Mouse (Mus musculus) kidney, embryonic 16.5 days (tissue): ENCODE data around the gene Gm42906. TPM values are rescaled to one million over a fixed set of nuclear protein-coding genes. Genes with fewer than 3 reads are reported as not detected.
A peak's percentile ranks its signal among the peaks of the same experiment; 100 is the strongest.

Experiments used
- ATAC-seq: fragments of 200-750 bp; cut with Nextera tagmentation; 2 replicates; pipeline ENCODE4 v1.8.0; 2017; ENCODE audit warnings: moderate TSS enrichment; ENCODE audit not compliant: low FRiP score, low TSS enrichment
- H3K27ac ChIP-seq: fragments of 300-500 bp; sonication (generic); 2 replicates; pipeline ENCODE4 v1.5.1; 2014; ENCODE audit warnings: low read length
- H3K27me3 ChIP-seq: fragments of 300-500 bp; sonication (generic); 2 replicates; pipeline ENCODE4 v1.6.1; 2014; ENCODE audit warnings: low read length, control low read depth, mixed read lengths; ENCODE audit not compliant: insufficient read depth
- H3K36me3 ChIP-seq: fragments of 300-500 bp; sonication (generic); 2 replicates; pipeline ENCODE4 v1.6.1; 2014; ENCODE audit warnings: low read length, control low read depth, mixed read lengths; ENCODE audit not compliant: insufficient read depth
- H3K4me1 ChIP-seq: fragments of 300-500 bp; sonication (generic); 2 replicates; pipeline ENCODE4 v1.6.1; 2014; ENCODE audit warnings: low read length, control low read depth, mixed read lengths; ENCODE audit not compliant: insufficient read depth
- H3K4me2 ChIP-seq: fragments of 300-500 bp; sonication (generic); replicated peaks from 2 replicates; pipeline ENCODE4 v1.6.1; 2014; ENCODE audit warnings: low read depth, low read length
- H3K4me3 ChIP-seq: fragments of 300-500 bp; sonication (generic); 2 replicates; pipeline ENCODE4 v1.5.1; 2014; ENCODE audit warnings: mild to moderate bottlenecking, low read length
- H3K9ac ChIP-seq: fragments of 300-500 bp; sonication (generic); replicated peaks from 2 replicates; pipeline ENCODE4 v1.6.1; 2014; ENCODE audit warnings: low read length
- H3K9me3 ChIP-seq: fragments of 300-500 bp; sonication (generic); 2 replicates; pipeline ENCODE4 v1.6.1; 2016; ENCODE audit warnings: low read length, control low read depth
- WGBS: fragments of 180-500 bp; shearing (Covaris S2); extraction: QIAGEN DNeasy Blood & Tissue Kit; methylation state at CpG from one replicate; pipeline ENCODE4 v1.1.7; 2014; 5-methylcytosine and 5-hydroxymethylcytosine counted together
- polyA plus RNA-seq: library from polyadenylated mRNA; unstranded; fragments of >200 nt; fragmentation: Nextera tagmentation; extraction: Ambion mirVana; gene quantifications from 2 replicates; pipeline ENCODE4 v1.2.1, GENCODE M21; 2015

Gm42906 gene
- polyA plus RNA-seq, 1 experiment from 2014 or later: not detected

DNA sequence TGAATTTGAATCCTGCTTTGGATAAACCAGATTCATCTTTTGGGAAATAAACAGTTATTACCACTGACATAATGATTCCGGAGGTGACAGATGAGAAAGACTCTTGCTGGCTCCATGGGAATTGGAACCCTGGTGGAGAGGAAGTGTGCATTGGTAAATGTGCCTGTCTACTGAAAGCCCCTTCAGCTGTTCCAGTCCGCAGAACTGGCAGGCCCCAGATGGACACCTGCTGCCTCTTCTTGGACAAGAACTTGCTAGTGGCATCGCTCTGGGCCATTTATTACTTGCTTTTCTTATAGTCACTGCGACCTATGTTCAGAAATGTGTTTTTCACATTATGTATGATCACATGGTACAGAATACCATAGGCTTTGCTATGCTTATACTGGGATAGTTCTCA lies 197.5 kb downstream of the Gm42906 start:
- H3K4me3 ChIP-seq: no peak overlapping the region
- 91% methylated on average over 4 of the region's 4 CpGs for WGBS

DNA sequence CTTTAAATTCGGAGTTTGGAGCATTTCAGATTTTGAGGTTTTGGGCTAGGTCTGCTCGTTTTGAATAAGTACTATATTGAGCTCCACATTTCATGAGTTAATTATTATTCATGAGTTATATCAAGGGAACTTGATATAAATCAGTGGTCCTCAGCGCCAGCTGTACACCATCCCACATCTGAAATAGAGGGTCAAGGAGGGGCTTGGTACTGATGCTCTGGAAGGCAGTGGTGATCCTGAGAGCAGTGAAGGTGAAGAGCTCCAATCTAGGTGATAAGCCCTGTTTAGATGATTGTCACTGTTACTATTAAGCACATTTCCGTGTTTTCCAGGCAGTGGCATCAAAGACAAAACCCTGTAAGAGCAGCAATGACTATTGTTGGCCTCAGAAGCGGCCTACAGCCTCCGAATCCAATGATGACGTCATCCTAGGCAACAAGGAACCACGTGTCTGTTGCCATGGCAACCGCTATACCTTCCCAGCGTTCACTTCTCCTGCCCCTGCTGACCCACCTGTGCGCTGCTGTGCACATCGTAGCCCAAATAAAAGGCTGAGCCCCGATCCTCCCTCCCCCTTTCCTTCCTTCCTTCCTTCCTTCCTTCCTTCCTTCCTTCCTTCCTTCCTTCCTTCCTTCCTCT lies 199.5 kb downstream of the Gm42906 start:
- Histone ChIP-seq H3K4me3 (no peak overlapping the region), H3K4me2 (no peak overlapping the region), H3K9ac (no peak overlapping the region), H3K9me3 (no peaks in the 10 kb centered on the region), H3K27me3 (no peaks in the 10 kb centered on the region), H3K4me1 (peaks cover 7% of the 10 kb centered on the region; the same call in 1 of the 2 replicates), H3K36me3 (no peaks in the 10 kb centered on the region), H3K27ac (no peak overlapping the region)
- ATAC-seq: no peak
- 79% methylated on average over 13 of the region's 13 CpGs for WGBS

More for the DNA sequence above, 197.5 kb downstream of the Gm42906 start:
- ATAC-seq: no peak
- no peaks in the 10 kb centered on the region for H3K27me3 ChIP-seq
- H3K4me1 ChIP-seq: peaks cover 10% of the 10 kb centered on the region; the same call in 1 of the 2 replicates
- no peaks in the 10 kb centered on the region for H3K36me3 ChIP-seq
- no peak overlapping the region for H3K4me2 ChIP-seq
- H3K9me3 ChIP-seq: no peaks in the 10 kb centered on the region
- H3K9ac ChIP-seq: no peak overlapping the region
- H3K27ac ChIP-seq: no peak overlapping the region

DNA sequence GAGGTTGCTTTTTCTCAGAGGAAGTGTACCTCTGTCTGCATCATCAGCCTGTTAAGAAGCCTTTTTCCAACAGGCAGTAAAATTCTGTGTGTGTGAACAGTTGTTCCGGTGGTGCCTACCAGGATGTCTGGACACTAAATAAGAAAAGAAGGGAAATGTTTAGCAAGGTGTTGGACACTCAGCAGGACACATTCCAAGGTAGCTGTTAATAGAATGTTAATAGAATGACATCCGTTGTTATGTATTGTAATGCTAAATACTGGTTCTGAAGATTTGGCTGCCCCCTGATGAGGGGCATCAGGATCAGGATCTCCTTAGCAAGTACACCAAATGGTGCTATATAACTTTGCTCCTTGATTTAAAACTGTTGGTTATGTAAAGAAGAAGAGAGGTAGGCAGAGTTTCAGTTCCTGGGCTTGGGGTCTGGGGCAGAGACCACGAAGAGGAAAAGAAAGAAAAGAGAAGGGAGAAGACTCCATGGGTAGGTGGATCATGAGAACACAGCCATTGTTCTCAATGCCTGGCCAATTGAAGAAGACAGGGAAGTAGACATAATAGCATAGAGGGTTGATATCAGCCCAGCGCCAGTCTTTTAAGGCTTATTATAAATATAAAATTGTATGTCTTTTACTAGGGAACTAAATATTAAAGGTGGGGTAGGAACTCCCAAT lies 204.1 kb downstream of the Gm42906 start:
- no peak for ATAC-seq
- no peaks in the 10 kb centered on the region for H3K9me3 ChIP-seq
- H3K4me3 ChIP-seq: no peak overlapping the region
- no peaks in the 10 kb centered on the region for H3K27me3 ChIP-seq
- H3K36me3 ChIP-seq: no peaks in the 10 kb centered on the region
- no peak overlapping the region for H3K27ac ChIP-seq
- no peak overlapping the region for H3K9ac ChIP-seq
- H3K4me1 ChIP-seq: peaks cover 2% of the 10 kb centered on the region; the same call in 1 of the 2 replicates
- H3K4me2 ChIP-seq: no peak overlapping the region
- WGBS: 53% methylated on average over 4 of the region's 4 CpGs

DNA sequence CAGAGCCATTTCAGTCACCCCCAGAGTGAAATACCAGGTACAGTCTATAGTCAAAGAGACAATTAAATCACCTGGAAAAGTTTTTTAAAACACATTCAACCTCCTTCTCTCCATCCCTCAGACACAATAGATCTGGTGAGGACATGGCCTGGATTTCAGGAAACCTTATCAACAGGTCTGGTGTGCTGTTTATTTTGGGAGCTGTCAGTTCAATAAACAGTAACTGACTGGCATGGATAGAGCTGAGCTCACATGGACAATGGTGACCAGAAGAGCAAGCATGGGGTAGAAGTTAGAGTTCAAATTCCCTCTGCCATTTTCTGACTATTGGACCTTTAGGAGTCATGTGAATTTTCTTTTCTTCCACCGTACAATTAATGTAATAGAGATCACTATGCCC lies 205.2 kb downstream of the Gm42906 start:
- H3K4me1 ChIP-seq: peaks cover 7% of the 10 kb centered on the region; the same call in 1 of the 2 replicates
- no peak overlapping the region for H3K27ac ChIP-seq
- no peaks in the 10 kb centered on the region for H3K27me3 ChIP-seq
- no peak overlapping the region for H3K4me2 ChIP-seq
- H3K9ac ChIP-seq: no peak overlapping the region
- ATAC-seq: no peak
- no peak overlapping the region for H3K4me3 ChIP-seq
- WGBS: 93% methylated on average over 1 of the region's 1 CpGs
- no peaks in the 10 kb centered on the region for H3K9me3 ChIP-seq
- H3K36me3 ChIP-seq: no peaks in the 10 kb centered on the region

DNA sequence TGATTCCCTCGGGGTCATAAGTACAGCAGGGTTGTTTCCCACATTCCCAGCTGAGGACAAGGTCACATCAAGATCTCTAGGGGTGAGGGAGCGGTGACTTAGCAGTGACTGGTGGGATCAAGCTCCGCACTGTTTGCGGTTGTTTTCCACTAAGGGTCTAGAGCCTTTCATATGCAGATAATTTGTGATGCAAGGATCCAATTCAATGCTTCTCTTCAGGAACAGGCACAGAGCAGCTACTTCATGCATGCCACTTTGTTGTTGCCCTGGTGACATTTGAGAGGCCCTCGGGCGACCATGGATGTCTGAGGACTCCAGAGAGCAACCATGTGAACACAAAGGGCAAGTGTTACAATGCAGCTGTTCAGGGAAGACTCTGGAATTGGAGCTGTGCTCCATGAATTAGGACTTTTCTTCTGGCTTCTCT lies 209.3 kb downstream of the Gm42906 start:
- no peaks in the 10 kb centered on the region for H3K36me3 ChIP-seq
- H3K9ac ChIP-seq: no peak overlapping the region
- H3K27ac ChIP-seq: peak overlapping the region; percentile 4; the same call in 1 of the 2 replicates
- WGBS: 33% methylated on average over 6 of the region's 6 CpGs
- peak; percentile 77; the same call in 1 of the 2 replicates for ATAC-seq
- H3K27me3 ChIP-seq: no peaks in the 10 kb centered on the region
- no peak overlapping the region for H3K4me3 ChIP-seq
- no peaks in the 10 kb centered on the region for H3K9me3 ChIP-seq
- H3K4me2 ChIP-seq: no peak overlapping the region
- H3K4me1 ChIP-seq: peaks cover 7% of the 10 kb centered on the region; the same call in 1 of the 2 replicates

DNA sequence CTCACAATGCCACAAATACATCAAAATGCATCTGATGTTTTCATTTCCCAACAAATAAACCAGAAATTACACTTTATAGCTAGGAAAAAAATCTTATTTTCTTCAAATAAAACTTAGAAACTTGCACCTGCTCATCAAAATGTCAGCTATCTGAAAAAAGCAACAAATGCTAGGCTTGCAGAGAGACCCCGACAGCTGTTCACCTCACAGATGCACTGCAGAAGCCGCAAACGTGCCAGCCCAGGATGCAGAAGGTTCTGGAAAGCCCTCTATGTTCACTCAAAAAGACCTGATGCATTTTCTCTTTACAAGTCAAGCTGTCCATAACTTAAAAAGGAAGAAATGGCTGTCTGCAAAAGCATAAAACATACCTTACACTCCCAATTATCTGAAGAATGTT lies 214.9 kb downstream of the Gm42906 start:
- H3K4me1 ChIP-seq: no peaks in the 10 kb centered on the region
- no peaks in the 10 kb centered on the region for H3K36me3 ChIP-seq
- H3K4me3 ChIP-seq: no peak overlapping the region
- H3K27me3 ChIP-seq: no peaks in the 10 kb centered on the region
- H3K27ac ChIP-seq: no peak overlapping the region
- H3K9ac ChIP-seq: no peak overlapping the region
- no peak overlapping the region for H3K4me2 ChIP-seq
- 76% methylated on average over 3 of the region's 3 CpGs for WGBS
- no peak for ATAC-seq
- no peaks in the 10 kb centered on the region for H3K9me3 ChIP-seq

DNA sequence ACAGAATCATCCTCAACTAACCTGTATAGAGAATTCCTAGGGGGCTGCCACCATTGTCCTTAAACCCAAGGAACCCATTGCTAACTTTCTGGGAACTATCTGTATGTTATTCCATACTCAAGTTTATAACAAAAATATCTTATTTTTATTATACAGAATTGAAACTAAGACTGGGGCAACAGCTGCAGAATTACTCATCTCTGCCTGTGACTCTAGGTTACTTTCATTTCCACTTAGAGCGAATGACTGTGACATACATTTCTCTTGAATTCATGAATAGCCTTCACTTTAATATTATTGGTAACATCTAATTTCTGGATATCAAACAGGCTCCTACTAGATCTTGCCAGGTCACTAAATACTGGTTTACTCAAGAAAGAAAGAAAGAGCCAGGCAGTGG lies 217.1 kb downstream of the Gm42906 start:
- no peak overlapping the region for H3K9ac ChIP-seq
- no peak overlapping the region for H3K4me3 ChIP-seq
- no peaks in the 10 kb centered on the region for H3K36me3 ChIP-seq
- H3K9me3 ChIP-seq: no peaks in the 10 kb centered on the region
- no peak overlapping the region for H3K27ac ChIP-seq
- no peaks in the 10 kb centered on the region for H3K27me3 ChIP-seq
- WGBS: 95% methylated on average over 1 of the region's 1 CpGs
- H3K4me1 ChIP-seq: no peaks in the 10 kb centered on the region
- H3K4me2 ChIP-seq: no peak overlapping the region
- no peak for ATAC-seq

DNA sequence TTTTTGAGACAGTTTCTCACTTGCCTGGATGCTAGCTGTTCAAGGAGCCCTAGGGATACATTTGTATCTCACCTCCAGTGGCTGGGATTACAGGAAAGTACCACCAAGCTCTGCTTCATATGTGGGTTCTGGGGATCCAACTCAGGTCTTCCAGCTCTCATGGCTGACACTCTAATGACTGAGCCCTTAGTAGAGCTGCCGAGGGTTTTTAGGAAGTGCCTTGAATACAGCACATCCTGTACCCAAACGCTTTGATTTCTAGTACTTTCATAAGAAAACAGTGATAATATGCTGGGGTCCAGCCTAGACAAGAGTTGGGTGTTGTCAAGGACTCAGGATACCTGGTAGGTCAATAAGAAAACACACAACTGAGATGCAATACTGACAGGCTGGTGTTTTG lies 217.9 kb downstream of the Gm42906 start:
- no peak overlapping the region for H3K9ac ChIP-seq
- no peaks in the 10 kb centered on the region for H3K4me1 ChIP-seq
- H3K27ac ChIP-seq: no peak overlapping the region
- no peaks in the 10 kb centered on the region for H3K9me3 ChIP-seq
- WGBS: 85% methylated on average over 2 of the region's 2 CpGs
- H3K36me3 ChIP-seq: no peaks in the 10 kb centered on the region
- no peaks in the 10 kb centered on the region for H3K27me3 ChIP-seq
- no peak overlapping the region for H3K4me2 ChIP-seq
- no peak overlapping the region for H3K4me3 ChIP-seq
- ATAC-seq: no peak

DNA sequence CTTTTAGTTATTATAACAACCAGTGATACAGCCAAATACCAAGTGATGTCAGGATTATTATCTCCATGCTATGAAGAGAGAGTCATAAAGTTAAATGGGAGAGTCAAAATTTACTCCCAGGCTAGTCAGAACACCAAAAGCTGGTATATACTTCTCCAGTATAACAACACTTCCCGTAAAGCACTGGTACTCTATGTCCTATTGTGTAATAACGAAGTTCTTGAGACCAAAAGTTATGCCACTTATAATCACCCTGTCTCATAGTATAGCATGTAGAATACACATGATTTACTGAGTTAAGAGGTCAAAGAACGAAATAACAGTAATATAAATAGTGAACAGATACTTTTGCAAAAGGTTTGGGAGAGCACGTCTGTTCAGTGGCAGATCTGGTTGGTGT lies 222.9 kb downstream of the Gm42906 start:
- no peak overlapping the region for H3K9ac ChIP-seq

DNA sequence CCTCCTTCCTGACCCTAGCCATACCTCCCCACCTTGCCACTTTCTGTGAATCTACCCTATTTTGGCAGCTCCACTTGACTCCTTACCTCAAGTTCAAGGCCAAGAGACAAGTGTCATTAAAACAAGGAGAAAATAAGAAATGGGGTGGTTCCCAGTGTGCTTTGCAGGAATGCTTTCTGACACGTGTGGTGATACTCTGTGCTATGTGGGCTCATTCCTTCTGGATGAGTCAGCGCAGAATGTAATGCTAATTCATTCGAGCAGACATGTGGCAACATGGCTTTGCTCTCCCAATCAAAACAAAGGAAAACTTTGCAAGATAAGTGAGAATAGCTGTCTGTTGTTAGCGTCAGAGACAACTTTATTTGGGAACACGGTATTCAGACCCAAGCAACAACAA lies 225.0 kb downstream of the Gm42906 start:
- peak; percentile 54; the same call in 1 of the 2 replicates for ATAC-seq

More for the DNA sequence above, 222.9 kb downstream of the Gm42906 start:
- H3K27ac ChIP-seq: no peak overlapping the region
- H3K9me3 ChIP-seq: peaks cover 3% of the 10 kb centered on the region; the same call in 1 of the 2 replicates
- ATAC-seq: no peak
- 91% methylated on average over 4 of the region's 4 CpGs for WGBS
- H3K4me1 ChIP-seq: peaks cover 3% of the 10 kb centered on the region
- no peaks in the 10 kb centered on the region for H3K27me3 ChIP-seq
- no peaks in the 10 kb centered on the region for H3K36me3 ChIP-seq
- H3K4me2 ChIP-seq: no peak overlapping the region
- no peak overlapping the region for H3K4me3 ChIP-seq

More for the DNA sequence above, 225.0 kb downstream of the Gm42906 start:
- peaks cover 3% of the 10 kb centered on the region; the same call in 1 of the 2 replicates for H3K9me3 ChIP-seq
- no peak overlapping the region for H3K4me2 ChIP-seq
- H3K27ac ChIP-seq: no peak overlapping the region
- H3K4me3 ChIP-seq: no peak overlapping the region
- H3K4me1 ChIP-seq: peaks cover 3% of the 10 kb centered on the region
- H3K9ac ChIP-seq: no peak overlapping the region
- H3K27me3 ChIP-seq: no peaks in the 10 kb centered on the region
- no peaks in the 10 kb centered on the region for H3K36me3 ChIP-seq
- WGBS: 54% methylated on average over 5 of the region's 5 CpGs
